Mouse (Mus musculus) limb, embryonic 15.5 days (tissue): ENCODE measurements at regions not wholly inside any gene's neighbourhood (a gene's known extent, or its start where the extent isn't known, plus 50 kb on each side); places are given as distances from the start of the nearest gene placed in this dataset.
A peak's percentile ranks its signal among the peaks of the same experiment; 100 is the strongest.

ENCODE experiments used
- ATAC-seq: fragments of 200-750 bp; cut with Nextera tagmentation; 2 replicates; pipeline ENCODE4 v1.8.0; 2017; ENCODE audit warnings: low read depth, moderate TSS enrichment; ENCODE audit not compliant: insufficient number of reproducible peaks, low FRiP score, low TSS enrichment
- H3K27ac ChIP-seq: fragments of 300-500 bp; sonication (generic); 2 replicates; pipeline ENCODE4 v1.5.1; 2015; ENCODE audit warnings: moderate library complexity, mild to moderate bottlenecking, inconsistent platforms
- H3K27me3 ChIP-seq: fragments of 300-500 bp; sonication (generic); 2 replicates; pipeline ENCODE4 v1.6.1; 2015; ENCODE audit warnings: inconsistent platforms
- H3K36me3 ChIP-seq: fragments of 300-500 bp; sonication (generic); 2 replicates; pipeline ENCODE4 v1.6.1; 2015; ENCODE audit warnings: inconsistent platforms
- H3K4me1 ChIP-seq: fragments of 300-500 bp; sonication (generic); 2 replicates; pipeline ENCODE4 v1.6.1; 2015; ENCODE audit warnings: inconsistent platforms
- H3K4me2 ChIP-seq: fragments of 300-500 bp; sonication (generic); 2 replicates; pipeline ENCODE4 v1.6.1; 2015; ENCODE audit warnings: mild to moderate bottlenecking, inconsistent platforms
- H3K4me3 ChIP-seq: fragments of 300-500 bp; sonication (generic); 2 replicates; pipeline ENCODE4 v1.5.1; 2015; ENCODE audit warnings: mild to moderate bottlenecking, inconsistent platforms
- H3K9ac ChIP-seq: fragments of 300-500 bp; sonication (generic); 2 replicates; pipeline ENCODE4 v1.6.1; 2015; ENCODE audit warnings: inconsistent platforms
- H3K9me3 ChIP-seq: fragments of 300-500 bp; sonication (generic); 2 replicates; pipeline ENCODE4 v1.6.1; 2016; ENCODE audit warnings: inconsistent platforms
- WGBS: fragments of 180-500 bp; shearing (Covaris S2); methylation state at CpG from one replicate; pipeline ENCODE4 v1.1.7; 2015; 5-methylcytosine and 5-hydroxymethylcytosine counted together

GRCm38 (mm10) chr2:102970221-102970620 is 68.8 kb upstream of the Cd44 start:
- H3K9me3 ChIP-seq: no peaks in the 10 kb centered on the region
- ATAC-seq: no peak
- H3K27ac ChIP-seq: no peak overlapping the region
- 70% methylated on average over 5 of the region's 5 CpGs for WGBS
- no peaks in the 10 kb centered on the region for H3K27me3 ChIP-seq
- H3K4me1 ChIP-seq: 0 out of 2 replicates have a peak, but pooled peaks cover 3% of the 10 kb centered on the region
- no peak overlapping the region for H3K4me3 ChIP-seq
- H3K9ac ChIP-seq: no peak overlapping the region
- no peaks in the 10 kb centered on the region for H3K36me3 ChIP-seq
- H3K4me2 ChIP-seq: no peak overlapping the region

GRCm38 (mm10) chr2:102967950-102968722 is 66.7 kb upstream of the Cd44 start:
- no peaks in the 10 kb centered on the region for H3K36me3 ChIP-seq
- H3K27ac ChIP-seq: no peak overlapping the region
- 0 out of 2 replicates have a peak, but pooled peaks cover 3% of the 10 kb centered on the region for H3K4me1 ChIP-seq
- no peaks in the 10 kb centered on the region for H3K9me3 ChIP-seq
- no peak for ATAC-seq
- H3K4me3 ChIP-seq: no peak overlapping the region
- no peak overlapping the region for H3K9ac ChIP-seq
- H3K27me3 ChIP-seq: no peaks in the 10 kb centered on the region
- H3K4me2 ChIP-seq: no peak overlapping the region
- WGBS: 75% methylated on average over 7 of the region's 7 CpGs

GRCm38 (mm10) chr2:102967417-102967816 is 66.0 kb upstream of the Cd44 start:
- 0 out of 2 replicates have a peak, but pooled peaks cover under 1% of the 10 kb centered on the region for H3K4me1 ChIP-seq
- no peak overlapping the region for H3K4me2 ChIP-seq
- H3K9me3 ChIP-seq: no peaks in the 10 kb centered on the region
- no peaks in the 10 kb centered on the region for H3K36me3 ChIP-seq
- 83% methylated on average over 4 of the region's 4 CpGs for WGBS
- no peak overlapping the region for H3K9ac ChIP-seq
- H3K27ac ChIP-seq: no peak overlapping the region
- H3K4me3 ChIP-seq: no peak overlapping the region
- no peak for ATAC-seq
- H3K27me3 ChIP-seq: no peaks in the 10 kb centered on the region

- Histone ChIP-seq H3K9me3 (no peaks in the 10 kb centered on the region), H3K4me1 (peaks cover 10% of the 10 kb centered on the region), H3K27me3 (no peaks in the 10 kb centered on the region), H3K4me3 (no peak overlapping the region), H3K9ac (no peak overlapping the region), H3K36me3 (no peaks in the 10 kb centered on the region), H3K27ac (no peak overlapping the region), H3K4me2 (no peak overlapping the region)
- 85% methylated on average over 5 of the region's 5 CpGs for WGBS
- no peak for ATAC-seq
These were observed 57.7 kb upstream of the Cd44 start for GRCm38 (mm10) chr2:102959067-102959645.

- no peaks in the 10 kb centered on the region for H3K27me3 ChIP-seq
- H3K4me2 ChIP-seq: no peak overlapping the region
- no peaks in the 10 kb centered on the region for H3K36me3 ChIP-seq
- 0 out of 2 replicates have a peak overlapping the region, but pooled peaks have one; percentile 6 for H3K27ac ChIP-seq
- 0 out of 2 replicates have a peak, but pooled peaks have one; percentile 44 for ATAC-seq
- 77% methylated on average over 9 of the region's 9 CpGs for WGBS
- H3K9me3 ChIP-seq: no peaks in the 10 kb centered on the region
- H3K4me3 ChIP-seq: no peak overlapping the region
- no peak overlapping the region for H3K9ac ChIP-seq
- H3K4me1 ChIP-seq: peaks cover 10% of the 10 kb centered on the region
These were observed 57.1 kb upstream of the Cd44 start for GRCm38 (mm10) chr2:102958529-102958928.

GRCm38 (mm10) chr2:102957811-102958210 is 56.3 kb upstream of the Cd44 start:
- H3K27me3 ChIP-seq: no peaks in the 10 kb centered on the region
- H3K4me3 ChIP-seq: no peak overlapping the region
- H3K36me3 ChIP-seq: no peaks in the 10 kb centered on the region
- no peak for ATAC-seq
- H3K4me1 ChIP-seq: peaks cover 10% of the 10 kb centered on the region
- no peak overlapping the region for H3K9ac ChIP-seq
- H3K4me2 ChIP-seq: no peak overlapping the region
- H3K27ac ChIP-seq: 0 out of 2 replicates have a peak overlapping the region, but pooled peaks have one; percentile 6
- WGBS: 68% methylated on average over 5 of the region's 5 CpGs
- H3K9me3 ChIP-seq: no peaks in the 10 kb centered on the region

GRCm38 (mm10) chr2:102956858-102957242 is 55.4 kb upstream of the Cd44 start:
- WGBS: 53% methylated on average over 6 of the region's 6 CpGs
- Histone ChIP-seq H3K4me3 (no peak overlapping the region), H3K27me3 (no peaks in the 10 kb centered on the region), H3K27ac (no peak overlapping the region), H3K9ac (no peak overlapping the region), H3K9me3 (no peaks in the 10 kb centered on the region), H3K4me1 (peaks cover 10% of the 10 kb centered on the region), H3K4me2 (no peak overlapping the region), H3K36me3 (no peaks in the 10 kb centered on the region)
- peak; percentile 44 for ATAC-seq

- H3K4me1 ChIP-seq: peaks cover 10% of the 10 kb centered on the region
- H3K9me3 ChIP-seq: no peaks in the 10 kb centered on the region
- no peaks in the 10 kb centered on the region for H3K27me3 ChIP-seq
- peak; percentile 79 for ATAC-seq
- WGBS: 45% methylated on average over 7 of the region's 7 CpGs
- no peak overlapping the region for H3K4me2 ChIP-seq
- no peak overlapping the region for H3K9ac ChIP-seq
- no peak overlapping the region for H3K27ac ChIP-seq
- no peaks in the 10 kb centered on the region for H3K36me3 ChIP-seq
- H3K4me3 ChIP-seq: no peak overlapping the region
These were observed 54.8 kb upstream of the Cd44 start for GRCm38 (mm10) chr2:102956108-102956857.

- Histone ChIP-seq H3K9ac (no peak overlapping the region), H3K27ac (no peak overlapping the region), H3K36me3 (no peaks in the 10 kb centered on the region), H3K9me3 (no peaks in the 10 kb centered on the region), H3K27me3 (no peaks in the 10 kb centered on the region), H3K4me2 (no peak overlapping the region), H3K4me3 (no peak overlapping the region), H3K4me1 (peaks cover 10% of the 10 kb centered on the region)
- no peak for ATAC-seq
- WGBS: 76% methylated on average over 4 of the region's 4 CpGs
These were observed 53.8 kb upstream of the Cd44 start for GRCm38 (mm10) chr2:102955232-102955631.
